Mouse (Mus musculus): Measurements from ENCODE around the gene Gm10065. TPM values are rescaled to one million over a fixed set of nuclear protein-coding genes. Genes with fewer than 3 reads are reported as not detected.

Gene Gm10065
- polyA plus RNA-seq (2014; fragmentation: Illumina TruSeq; extraction: RNeasy Lipid Tissue Mini Kit (QIAGEN cat#74804); ENCODE audit: low read depth, low replicate concordance): not detected

GRCm38 (mm10) chr13:21478759-21479670 is at the start of gene Gm10065, which contains the start of gene Zkscan4:
Gm10065 (minus strand) TSS chr13:21479441.
Zkscan4 (plus strand) TSS chr13:21478907.

GRCm38 (mm10) chr13:21501182-21501581 is 21.9 kb upstream of the Gm10065 start, which contains the start of gene Gm11273:
Gm11273 (minus strand) TSS chr13:21501418.

GRCm38 (mm10) chr13:21495080-21495479 is 15.8 kb upstream of the Gm10065 start, which contains the start of gene AK157302:
AK157302 (plus strand) TSS chr13:21495223.

GRCm38 (mm10) chr13:21468061-21469019 is 10.9 kb downstream of the Gm10065 start, which contains the start of gene Nkapl:
Nkapl (minus strand) TSS chr13:21468509.

GRCm38 (mm10) chr13:21453449-21453848 is 25.8 kb downstream of the Gm10065 start, which contains the start of gene Zscan26:
Zscan26 (minus strand) TSS chr13:21453730.

GRCm38 (mm10) chr13:21440503-21441206 is 38.6 kb downstream of the Gm10065 start, which contains the start of gene Pgbd1:
Pgbd1 (minus strand) TSS chr13:21441058.

Other genes with a start within 250 kb of the Gm10065 start
- not detected for gene Gpx5, start 186.7 kb downstream of the Gm10065 start, polyA plus RNA-seq (2014; fragmentation: Illumina TruSeq; extraction: RNeasy Lipid Tissue Mini Kit (QIAGEN cat#74804); ENCODE audit: low read depth, low replicate concordance)
- 42.6 TPM for gene Gpx6, start 167.3 kb downstream of the Gm10065 start, polyA plus RNA-seq (2014; fragmentation: Illumina TruSeq; extraction: RNeasy Lipid Tissue Mini Kit (QIAGEN cat#74804); ENCODE audit: low read depth, low replicate concordance)
- not detected for gene Olfr1367, start 132.5 kb downstream of the Gm10065 start, polyA plus RNA-seq (2014; fragmentation: Illumina TruSeq; extraction: RNeasy Lipid Tissue Mini Kit (QIAGEN cat#74804); ENCODE audit: low read depth, low replicate concordance)
- 87.2 TPM for gene Zscan12, start 116.6 kb downstream of the Gm10065 start, polyA plus RNA-seq (2014; fragmentation: Illumina TruSeq; extraction: RNeasy Lipid Tissue Mini Kit (QIAGEN cat#74804); ENCODE audit: low read depth, low replicate concordance)
- 29.9 TPM for gene Zkscan3, start 76.7 kb downstream of the Gm10065 start, polyA plus RNA-seq (2014; fragmentation: Illumina TruSeq; extraction: RNeasy Lipid Tissue Mini Kit (QIAGEN cat#74804); ENCODE audit: low read depth, low replicate concordance)
- gene Pgbd1, start 38.4 kb downstream of the Gm10065 start, polyA plus RNA-seq (2014; fragmentation: Illumina TruSeq; extraction: RNeasy Lipid Tissue Mini Kit (QIAGEN cat#74804); ENCODE audit: low read depth, low replicate concordance): 13.0 TPM
- 21.1 TPM for gene Zscan26, start 25.7 kb downstream of the Gm10065 start, polyA plus RNA-seq (2014; fragmentation: Illumina TruSeq; extraction: RNeasy Lipid Tissue Mini Kit (QIAGEN cat#74804); ENCODE audit: low read depth, low replicate concordance)
- 189 TPM for gene Nkapl, start 10.9 kb downstream of the Gm10065 start, polyA plus RNA-seq (2014; fragmentation: Illumina TruSeq; extraction: RNeasy Lipid Tissue Mini Kit (QIAGEN cat#74804); ENCODE audit: low read depth, low replicate concordance)
- 0.67 TPM for gene Zkscan4, start 534 bp downstream of the Gm10065 start, polyA plus RNA-seq (2014; fragmentation: Illumina TruSeq; extraction: RNeasy Lipid Tissue Mini Kit (QIAGEN cat#74804); ENCODE audit: low read depth, low replicate concordance)
- gene AK157302, start 15.8 kb upstream of the Gm10065 start, polyA plus RNA-seq (2014; fragmentation: Illumina TruSeq; extraction: RNeasy Lipid Tissue Mini Kit (QIAGEN cat#74804); ENCODE audit: low read depth, low replicate concordance): 10.2 TPM
- gene Gm11273, start 22.0 kb upstream of the Gm10065 start, polyA plus RNA-seq (2014; fragmentation: Illumina TruSeq; extraction: RNeasy Lipid Tissue Mini Kit (QIAGEN cat#74804); ENCODE audit: low read depth, low replicate concordance): 0.88 TPM
- 9.0 TPM for gene Zkscan8, start 51.7 kb upstream of the Gm10065 start, polyA plus RNA-seq (2014; fragmentation: Illumina TruSeq; extraction: RNeasy Lipid Tissue Mini Kit (QIAGEN cat#74804); ENCODE audit: low read depth, low replicate concordance)
- gene Olfr1366, start 63.4 kb upstream of the Gm10065 start, polyA plus RNA-seq (2014; fragmentation: Illumina TruSeq; extraction: RNeasy Lipid Tissue Mini Kit (QIAGEN cat#74804); ENCODE audit: low read depth, low replicate concordance): not detected
- gene Olfr1535, start 80.5 kb upstream of the Gm10065 start, polyA plus RNA-seq (2014; fragmentation: Illumina TruSeq; extraction: RNeasy Lipid Tissue Mini Kit (QIAGEN cat#74804); ENCODE audit: low read depth, low replicate concordance): not detected
- gene Olfr1364, start 102.3 kb upstream of the Gm10065 start, polyA plus RNA-seq (2014; fragmentation: Illumina TruSeq; extraction: RNeasy Lipid Tissue Mini Kit (QIAGEN cat#74804); ENCODE audit: low read depth, low replicate concordance): not detected
- not detected for gene Olfr1362, start 134.6 kb upstream of the Gm10065 start, polyA plus RNA-seq (2014; fragmentation: Illumina TruSeq; extraction: RNeasy Lipid Tissue Mini Kit (QIAGEN cat#74804); ENCODE audit: low read depth, low replicate concordance)
- gene Olfr11, start 163.1 kb upstream of the Gm10065 start, polyA plus RNA-seq (2014; fragmentation: Illumina TruSeq; extraction: RNeasy Lipid Tissue Mini Kit (QIAGEN cat#74804); ENCODE audit: low read depth, low replicate concordance): not detected
- gene Olfr1361, start 183.9 kb upstream of the Gm10065 start, polyA plus RNA-seq (2014; fragmentation: Illumina TruSeq; extraction: RNeasy Lipid Tissue Mini Kit (QIAGEN cat#74804); ENCODE audit: low read depth, low replicate concordance): not detected
- gene Olfr1360, start 198.0 kb upstream of the Gm10065 start, polyA plus RNA-seq (2014; fragmentation: Illumina TruSeq; extraction: RNeasy Lipid Tissue Mini Kit (QIAGEN cat#74804); ENCODE audit: low read depth, low replicate concordance): not detected
- not detected for gene Olfr1359, start 218.7 kb upstream of the Gm10065 start, polyA plus RNA-seq (2014; fragmentation: Illumina TruSeq; extraction: RNeasy Lipid Tissue Mini Kit (QIAGEN cat#74804); ENCODE audit: low read depth, low replicate concordance)
- gene Hist1h2bl, start 236.7 kb upstream of the Gm10065 start, polyA plus RNA-seq (2014; fragmentation: Illumina TruSeq; extraction: RNeasy Lipid Tissue Mini Kit (QIAGEN cat#74804); ENCODE audit: low read depth, low replicate concordance): not detected
- not detected for gene Hist1h2ai, start 237.0 kb upstream of the Gm10065 start, polyA plus RNA-seq (2014; fragmentation: Illumina TruSeq; extraction: RNeasy Lipid Tissue Mini Kit (QIAGEN cat#74804); ENCODE audit: low read depth, low replicate concordance)
- gene Hist1h3h, start 238.2 kb upstream of the Gm10065 start, polyA plus RNA-seq (2014; fragmentation: Illumina TruSeq; extraction: RNeasy Lipid Tissue Mini Kit (QIAGEN cat#74804); ENCODE audit: low read depth, low replicate concordance): not detected
- not detected for gene Hist1h2bm, start 242.6 kb upstream of the Gm10065 start, polyA plus RNA-seq (2014; fragmentation: Illumina TruSeq; extraction: RNeasy Lipid Tissue Mini Kit (QIAGEN cat#74804); ENCODE audit: low read depth, low replicate concordance)

All from testis, adult 10 weeks (tissue).